Mouse (Mus musculus): ENCODE measurements around the gene Sar1a.
A peak's percentile ranks its signal among the peaks of the same experiment; 100 is the strongest.

The Sar1a gene

DNA sequence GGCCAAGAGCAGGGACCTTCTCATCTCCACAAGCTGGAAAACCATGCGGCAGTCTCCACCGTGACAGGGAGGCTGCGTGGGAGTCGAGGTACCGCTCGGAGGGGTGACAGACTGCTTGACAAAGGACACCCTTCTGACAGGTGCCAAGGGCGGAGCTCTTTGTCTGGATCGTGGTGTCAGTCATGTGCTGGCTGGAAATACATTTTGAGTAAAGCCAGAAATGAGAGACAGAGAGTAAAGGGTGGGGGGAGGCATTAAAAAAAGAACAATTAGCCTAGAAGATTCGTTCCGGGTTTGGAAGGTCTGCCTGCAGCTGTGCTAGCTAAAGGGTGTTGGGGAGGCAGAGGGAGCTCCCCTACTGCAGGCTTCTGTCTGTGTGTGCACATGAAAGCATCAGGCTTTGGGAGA is 56.6 kb downstream of the Sar1a start:
- peak; percentile 15 for DNase-seq

DNA sequence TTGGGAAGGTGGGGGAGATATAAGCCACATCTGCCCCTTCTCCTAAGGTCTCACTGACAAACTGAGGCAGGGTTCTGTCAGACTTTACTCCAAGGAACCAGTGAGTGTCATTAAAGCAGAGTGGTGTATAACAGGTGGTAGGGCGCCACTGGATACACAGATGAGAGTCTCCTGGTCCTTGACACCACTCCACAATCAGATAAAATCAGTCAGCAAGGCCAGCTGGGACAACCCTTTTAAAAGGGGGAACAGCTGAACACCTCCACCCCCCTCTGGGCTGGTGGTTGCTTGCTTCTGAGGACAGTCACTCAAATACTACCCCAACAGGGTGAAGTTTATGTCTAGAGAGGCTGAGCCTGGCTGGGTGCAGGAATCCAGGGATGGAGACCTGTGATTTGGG is 57.4 kb downstream of the Sar1a start:
- no peak for DNase-seq

DNA sequence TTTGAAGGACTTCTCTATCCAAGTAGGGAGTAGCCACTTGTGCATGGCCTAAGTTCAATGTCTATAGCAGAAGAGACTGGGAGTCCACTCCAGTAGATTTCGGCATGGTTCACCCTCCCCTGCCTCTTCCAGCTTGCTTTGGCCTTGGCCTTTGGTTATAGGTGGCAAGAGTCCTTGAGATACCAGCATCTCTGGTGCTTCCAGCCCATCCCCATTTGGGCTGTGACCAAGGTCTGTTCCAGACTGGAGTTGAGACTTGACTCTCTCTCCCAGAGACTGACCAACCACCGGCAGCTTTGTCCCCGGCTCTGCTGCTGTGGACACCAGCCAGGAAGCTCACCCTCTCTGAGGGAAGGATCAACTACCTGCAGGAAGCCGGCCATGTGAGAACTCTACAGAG is 58.0 kb downstream of the Sar1a start:
- no peak for DNase-seq

DNA sequence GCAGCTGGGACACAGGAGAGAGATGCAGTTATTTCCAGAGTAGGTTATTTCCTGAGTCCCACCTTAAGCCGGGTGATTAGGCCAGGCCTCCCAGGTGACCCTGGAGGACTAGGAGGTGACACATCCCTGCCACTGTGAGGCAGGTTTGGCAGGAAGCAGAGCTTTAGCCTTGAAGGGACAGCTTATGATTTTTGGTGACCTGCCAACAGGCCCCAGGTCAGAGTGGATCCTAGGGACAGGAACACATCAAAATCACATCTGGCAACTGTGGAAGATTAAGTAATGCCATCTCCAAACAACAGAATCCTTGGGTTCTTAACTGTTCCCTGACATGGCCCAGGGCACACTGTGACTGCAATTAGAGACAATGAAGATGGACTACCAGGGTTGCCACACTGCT is 61.2 kb downstream of the Sar1a start:
- DNase-seq = no peak

DNA sequence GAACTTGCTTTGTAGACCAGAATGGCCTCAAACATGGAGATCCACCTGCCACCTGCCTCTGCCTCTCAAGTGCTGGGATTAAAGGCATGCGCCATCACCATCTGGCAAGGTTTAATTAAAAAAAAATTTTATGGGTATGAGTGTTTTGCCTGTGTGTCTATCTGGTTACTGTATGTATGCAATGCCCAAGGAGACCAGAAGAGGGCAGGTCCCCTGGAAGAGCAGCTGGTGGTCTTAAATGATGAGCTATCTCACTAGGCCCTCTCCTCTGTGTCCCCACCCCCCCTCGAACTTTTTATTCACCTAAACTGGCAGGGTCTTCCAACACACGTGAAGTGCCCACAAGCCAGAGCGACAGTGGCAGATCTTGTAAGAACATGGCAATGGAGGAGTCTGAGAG is 61.8 kb downstream of the Sar1a start:
- DNase-seq = no peak

DNA sequence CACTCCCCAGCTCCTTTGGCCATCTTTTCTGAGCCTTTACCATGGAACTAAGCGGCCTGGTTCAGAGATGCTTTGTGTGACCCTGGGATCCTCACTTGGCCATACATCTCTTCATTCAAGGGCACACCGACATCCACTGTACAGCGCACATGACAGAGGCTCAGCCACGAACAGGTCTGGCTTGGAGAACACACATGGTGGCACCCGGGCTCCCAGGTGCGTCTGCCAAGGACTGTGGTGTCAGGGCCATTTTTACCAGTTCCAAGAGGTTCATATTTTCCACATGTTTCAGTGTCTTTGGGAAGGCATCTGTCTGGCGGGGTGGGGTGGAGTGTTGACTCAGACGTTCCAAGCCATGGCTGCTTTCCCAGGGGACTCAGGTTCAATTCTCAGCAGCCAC is 62.2 kb downstream of the Sar1a start:
- no peak for DNase-seq
